Mouse (Mus musculus): ENCODE measurements at regions not wholly inside any gene's neighbourhood (a gene's known extent, or its start where the extent isn't known, plus 50 kb on each side); places are given as distances from the start of the nearest gene placed in this dataset.
A peak's percentile ranks its signal among the peaks of the same experiment; 100 is the strongest.

GRCm38 (mm10) chr9:33000691-33001164 lies 364.7 kb downstream of the Ets1 start:
- ATAC-seq (replicated peaks; ENCODE audit: low FRiP score, low TSS enrichment, poor library complexity, severe bottlenecking), result peak; percentile 34; the same call in 1 of the 2 replicates

DNA sequence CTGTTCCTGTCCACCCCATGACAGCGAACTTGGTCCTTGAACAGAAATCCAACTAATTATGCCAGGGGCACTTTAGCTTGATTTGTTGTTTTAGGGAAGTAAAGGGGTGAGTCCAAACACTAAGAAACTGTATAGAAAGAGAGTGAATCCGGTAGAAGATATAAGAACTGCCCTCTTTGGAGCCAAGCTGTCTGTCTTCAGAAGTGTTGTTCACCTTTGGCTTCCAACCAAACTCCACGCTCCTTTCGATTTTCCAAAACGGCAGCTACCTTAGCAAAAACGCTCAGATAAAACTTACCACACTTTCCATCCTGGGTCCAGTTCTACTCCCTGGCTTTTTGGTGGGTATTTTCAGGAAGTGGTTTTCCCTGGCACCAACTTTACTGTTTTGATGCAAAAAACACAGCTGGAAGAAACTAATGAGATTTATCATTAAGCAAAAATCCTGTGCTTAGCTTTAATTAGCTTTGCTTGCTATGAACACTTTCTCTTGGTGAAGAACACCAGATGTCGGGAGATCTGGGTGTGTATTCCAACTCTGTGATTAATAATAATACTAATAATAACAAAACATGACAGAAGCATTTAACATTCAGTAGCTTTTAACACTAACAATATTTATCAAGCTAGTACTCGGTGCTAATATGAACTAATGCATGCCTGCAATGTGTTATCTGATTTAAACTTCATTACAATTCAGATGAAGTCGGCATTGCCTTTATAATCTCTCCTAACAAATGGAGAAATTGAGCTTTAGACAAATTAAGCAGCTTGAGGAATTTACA lies 365.3 kb downstream of the Ets1 start:
- ATAC-seq (replicated peaks; ENCODE audit: low FRiP score, low TSS enrichment, poor library complexity, severe bottlenecking), result no peak

DNA sequence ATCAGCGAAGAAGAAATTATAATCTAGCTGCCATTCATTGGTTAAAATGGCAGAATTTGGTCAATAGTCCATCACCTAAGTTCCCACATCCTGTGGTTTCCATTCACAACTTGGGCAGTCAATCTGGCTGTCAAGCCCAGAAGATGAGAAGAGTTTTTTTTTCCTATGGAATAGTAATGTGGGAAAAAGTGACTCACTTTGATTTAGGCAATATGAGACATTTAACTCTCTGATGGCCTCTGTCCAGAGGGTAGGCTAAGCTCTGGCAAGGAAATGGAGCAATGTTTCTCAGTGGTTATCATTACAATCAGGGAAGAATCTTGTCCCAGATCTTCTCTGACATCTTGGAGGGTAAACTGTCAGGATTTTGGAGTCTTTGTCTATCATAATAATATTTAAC lies 367.9 kb downstream of the Ets1 start:
- no peak for ATAC-seq (replicated peaks; ENCODE audit: low FRiP score, low TSS enrichment, poor library complexity, severe bottlenecking)

- no peak for ATAC-seq (replicated peaks; ENCODE audit: low FRiP score, low TSS enrichment, poor library complexity, severe bottlenecking)
Measured at GRCm38 (mm10) chr9:33004536-33004935, 368.5 kb downstream of the Ets1 start.

DNA sequence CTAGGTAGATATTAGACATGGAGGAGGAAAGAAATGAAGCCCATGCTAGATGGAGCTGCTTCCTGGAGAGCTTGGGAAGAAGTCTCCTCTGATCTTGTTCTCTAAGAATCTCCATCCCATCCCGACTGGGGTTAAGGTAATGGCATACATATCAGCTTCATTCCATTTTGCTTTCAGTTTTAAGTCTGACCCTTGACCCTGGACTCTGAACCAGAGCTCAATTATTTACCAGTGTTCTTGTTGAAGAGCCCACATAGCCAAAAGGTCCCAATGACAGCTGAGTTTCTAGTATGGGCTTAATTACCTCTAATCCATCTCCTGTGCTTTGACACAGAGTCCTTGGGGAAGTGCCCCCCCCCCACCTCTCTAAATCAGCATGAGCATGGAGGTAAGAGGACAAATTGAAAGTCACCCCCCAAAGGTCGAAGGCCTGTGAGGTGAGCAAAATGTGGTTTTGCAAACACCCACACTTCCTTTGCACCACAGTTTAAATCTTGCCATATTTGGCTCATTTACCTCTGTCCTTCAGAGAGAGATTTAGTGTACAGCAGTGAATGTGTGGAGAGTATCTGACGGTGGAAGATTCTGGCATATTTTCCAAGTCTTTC lies 371.5 kb downstream of the Ets1 start:
- no peak for ATAC-seq (replicated peaks; ENCODE audit: low FRiP score, low TSS enrichment, poor library complexity, severe bottlenecking)

DNA sequence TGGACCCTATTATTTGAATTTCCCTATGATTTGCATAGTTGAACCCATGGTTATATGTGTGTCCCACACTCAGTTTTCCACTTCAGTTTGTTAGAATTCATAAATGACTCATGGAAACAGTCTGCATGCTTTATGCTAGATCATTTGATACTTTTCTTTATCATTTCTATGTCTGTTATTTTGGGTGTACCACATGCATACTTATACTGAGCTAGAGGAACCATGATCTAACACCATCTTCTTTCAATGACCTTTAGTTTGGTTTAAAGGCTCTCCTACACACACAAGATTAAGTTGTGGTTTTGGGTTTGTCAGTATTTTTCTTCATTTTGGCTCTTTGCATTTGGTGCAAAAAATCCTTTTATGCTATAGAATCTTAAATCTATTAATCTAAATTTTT lies 375.2 kb downstream of the Ets1 start:
- ATAC-seq (replicated peaks; ENCODE audit: low FRiP score, low TSS enrichment, poor library complexity, severe bottlenecking), result no peak

- ATAC-seq (replicated peaks; ENCODE audit: low FRiP score, low TSS enrichment, poor library complexity, severe bottlenecking), result no peak
Measured at GRCm38 (mm10) chr9:33035401-33035800, 399.4 kb downstream of the Ets1 start.

GRCm38 (mm10) chr9:33039221-33039790 lies 403.3 kb downstream of the Ets1 start:
- ATAC-seq (replicated peaks; ENCODE audit: low FRiP score, low TSS enrichment, poor library complexity, severe bottlenecking), result no peak

DNA sequence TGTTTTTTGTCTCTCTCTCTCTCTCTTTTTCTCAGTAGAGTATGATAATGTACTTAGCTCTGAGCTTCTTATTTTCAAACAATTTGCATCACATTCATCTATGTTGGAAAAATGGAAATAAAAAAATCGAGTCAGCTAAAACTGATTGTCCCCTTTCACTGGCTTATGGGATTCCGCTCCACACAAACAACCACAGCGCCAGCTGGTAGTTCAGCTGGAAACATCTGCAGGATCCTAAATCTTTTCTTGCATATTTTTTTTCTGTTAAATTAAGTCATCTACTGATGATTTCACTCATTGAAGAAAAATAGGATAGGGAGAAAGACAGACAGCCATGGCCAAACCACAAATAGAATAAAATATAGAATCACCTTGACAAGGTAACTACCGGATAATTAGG lies 414.8 kb downstream of the Ets1 start:
- no peak for ATAC-seq (replicated peaks; ENCODE audit: low FRiP score, low TSS enrichment, poor library complexity, severe bottlenecking)

DNA sequence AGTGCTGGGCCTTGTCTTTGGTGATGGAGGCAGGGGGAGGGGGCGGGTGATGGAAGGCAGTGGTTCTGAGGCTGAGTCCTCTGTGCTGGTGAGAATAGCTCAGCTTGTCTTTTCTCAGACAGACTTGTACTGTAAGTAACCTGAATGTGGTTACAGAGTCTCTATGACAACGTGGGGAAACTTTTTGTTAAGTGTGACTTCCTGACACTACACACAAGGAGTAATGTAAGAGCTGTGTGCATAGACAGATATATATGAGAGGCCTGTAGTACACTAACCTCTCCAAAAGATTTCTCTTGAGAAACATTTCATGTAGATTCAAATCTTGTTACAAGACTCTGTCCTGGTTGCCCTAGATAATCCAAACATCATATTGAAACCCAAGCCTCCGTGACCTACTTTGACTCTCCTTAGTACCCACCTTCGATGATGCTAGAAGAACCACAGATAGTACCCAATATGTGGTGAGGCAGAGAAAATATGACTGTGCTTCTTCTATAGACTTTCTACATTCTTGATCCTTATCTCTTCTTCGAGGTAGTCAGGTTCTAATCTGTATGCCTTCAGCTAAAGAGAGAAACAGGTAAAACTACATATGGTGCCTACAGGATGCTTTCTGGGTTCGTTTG lies 424.7 kb downstream of the Ets1 start:
- ATAC-seq (replicated peaks; ENCODE audit: low FRiP score, low TSS enrichment, poor library complexity, severe bottlenecking), result no peak

DNA sequence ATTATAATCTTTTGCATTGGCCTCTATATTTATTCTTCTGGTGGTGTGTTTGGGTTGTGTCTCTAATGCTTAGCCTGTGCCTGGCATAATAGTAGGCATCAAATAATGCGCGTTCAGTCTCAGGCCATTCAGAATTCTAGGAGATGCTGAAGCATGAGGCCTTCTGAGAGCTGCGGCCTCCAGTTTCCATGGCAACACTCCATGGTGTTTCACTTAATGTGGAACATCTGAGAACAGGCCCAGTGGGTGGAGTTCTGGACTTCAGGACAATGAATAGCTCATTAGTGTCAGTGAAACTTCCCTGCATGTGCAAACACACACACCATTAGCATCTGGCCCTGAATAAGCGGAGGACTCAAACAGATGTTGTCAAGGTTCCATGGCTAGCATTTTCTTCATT lies 426.5 kb downstream of the Ets1 start:
- no peak for ATAC-seq (replicated peaks; ENCODE audit: low FRiP score, low TSS enrichment, poor library complexity, severe bottlenecking)

DNA sequence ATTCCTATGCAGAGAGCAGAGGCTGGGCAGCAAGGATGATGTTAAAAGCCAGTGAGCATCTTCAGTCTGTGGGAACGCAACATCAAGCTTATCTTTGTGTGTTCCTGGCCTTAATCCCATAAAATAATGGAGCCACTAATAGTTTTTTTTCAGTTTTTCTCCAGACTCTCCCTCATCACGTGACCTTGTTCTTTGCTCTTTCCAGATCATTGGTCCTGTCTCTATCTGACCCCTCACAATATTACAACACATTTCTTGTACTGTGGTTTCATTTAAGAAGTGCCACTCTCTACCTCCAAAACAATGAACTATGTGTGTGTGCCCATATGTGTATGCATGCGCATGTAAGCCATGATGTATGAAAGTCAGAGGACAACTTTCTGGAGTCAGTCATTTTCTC lies 429.3 kb downstream of the Ets1 start:
- ATAC-seq (replicated peaks; ENCODE audit: low FRiP score, low TSS enrichment, poor library complexity, severe bottlenecking), result no peak

DNA sequence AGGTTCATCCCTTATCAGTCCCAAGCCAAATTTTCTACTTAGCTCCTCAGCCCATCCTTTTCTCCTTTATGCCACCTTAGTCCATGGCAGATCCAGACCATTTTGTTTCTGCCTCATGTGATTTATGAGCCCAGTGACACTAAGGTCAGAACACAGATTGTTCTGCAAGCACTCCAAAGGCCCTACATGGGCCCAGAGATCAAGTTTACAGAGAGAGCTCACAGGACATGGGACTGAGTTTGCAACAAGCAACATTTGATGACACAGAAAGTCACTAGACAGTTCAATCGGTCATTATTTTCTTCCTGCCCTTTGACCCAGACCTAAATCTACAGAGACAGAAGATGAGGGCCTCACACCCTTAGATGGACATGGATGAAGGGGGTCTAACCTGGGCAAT lies 431.5 kb downstream of the Ets1 start:
- ATAC-seq (replicated peaks; ENCODE audit: low FRiP score, low TSS enrichment, poor library complexity, severe bottlenecking), result no peak

DNA sequence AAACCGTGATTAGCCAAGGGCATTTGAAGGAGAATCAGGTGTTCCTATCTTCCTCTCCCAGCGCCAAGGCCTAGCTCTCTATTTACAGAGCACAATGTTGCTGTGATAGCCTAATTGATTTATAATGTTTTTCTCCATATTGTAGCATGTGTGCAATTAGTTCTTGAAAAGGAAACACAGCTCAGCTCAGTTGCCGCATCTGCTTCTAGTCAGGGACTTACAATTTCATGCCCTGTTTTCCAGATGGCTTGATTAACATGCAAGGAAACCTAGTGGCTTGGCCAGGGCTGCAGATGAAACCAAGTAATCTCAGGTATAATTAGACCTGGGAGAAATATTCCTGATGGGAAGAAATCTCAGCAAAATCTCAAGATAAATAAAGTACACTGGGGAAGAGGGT lies 434.1 kb downstream of the Ets1 start:
- no peak for ATAC-seq (replicated peaks; ENCODE audit: low FRiP score, low TSS enrichment, poor library complexity, severe bottlenecking)

DNA sequence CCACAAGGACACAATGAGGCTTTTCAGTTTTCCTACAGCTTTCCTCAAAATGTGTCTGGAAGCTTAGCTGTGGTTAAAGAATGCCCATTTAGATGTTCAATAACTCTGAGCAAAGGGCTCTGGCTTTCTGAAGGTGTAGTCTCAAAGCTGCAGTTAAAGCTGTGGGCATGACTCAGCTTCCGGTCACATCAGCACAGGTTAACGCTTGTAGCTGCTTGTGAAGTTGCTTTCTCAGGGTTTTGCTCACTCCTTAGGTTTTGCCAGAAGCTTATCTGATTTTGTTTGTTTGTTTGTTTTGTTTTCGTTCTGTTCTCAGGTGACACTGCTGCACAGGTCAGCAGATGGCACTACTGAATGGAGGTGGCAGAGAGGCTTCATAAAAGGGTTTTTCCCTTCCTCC lies 444.2 kb downstream of the Ets1 start:
- ATAC-seq (replicated peaks; ENCODE audit: low FRiP score, low TSS enrichment, poor library complexity, severe bottlenecking), result no peak

DNA sequence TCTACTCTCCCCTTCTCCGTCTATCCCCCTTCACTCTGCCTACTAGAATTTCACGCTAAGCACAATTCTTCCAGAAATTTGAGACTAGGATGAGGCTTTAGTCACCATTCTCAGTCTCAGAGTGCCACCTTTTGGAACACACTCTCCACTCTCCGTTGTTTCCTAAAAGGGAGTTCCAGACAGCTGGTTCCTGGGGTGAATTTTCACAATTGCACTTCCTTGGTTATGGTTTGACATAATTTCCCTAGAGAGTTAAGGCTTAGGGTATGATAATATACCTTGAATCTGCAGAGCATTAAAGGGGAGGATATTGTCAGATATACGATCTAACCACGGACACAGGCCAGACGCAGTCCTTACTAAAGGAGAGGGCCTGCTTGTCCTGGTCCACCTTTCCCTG lies 444.8 kb downstream of the Ets1 start:
- no peak for ATAC-seq (replicated peaks; ENCODE audit: low FRiP score, low TSS enrichment, poor library complexity, severe bottlenecking)

DNA sequence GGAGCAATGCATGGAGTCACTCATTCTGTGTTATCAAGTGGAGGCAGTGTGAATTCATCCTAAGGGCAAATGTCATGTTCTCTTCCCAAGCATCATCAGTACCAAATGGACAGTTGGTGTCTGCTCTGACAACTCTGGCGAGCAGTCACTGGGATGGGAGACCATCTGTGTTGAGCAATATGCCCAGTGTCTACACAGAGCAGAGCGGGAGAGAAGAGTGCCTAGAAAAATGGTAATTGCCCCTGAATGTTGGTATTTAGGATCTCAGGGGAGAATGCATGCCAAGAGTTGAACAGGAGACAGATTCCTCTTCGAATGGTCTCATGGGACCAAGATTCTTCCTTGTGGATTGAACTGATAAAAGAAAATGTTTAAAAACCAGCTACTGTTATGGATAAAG lies 454.0 kb downstream of the Ets1 start:
- no peak for ATAC-seq (replicated peaks; ENCODE audit: low FRiP score, low TSS enrichment, poor library complexity, severe bottlenecking)

DNA sequence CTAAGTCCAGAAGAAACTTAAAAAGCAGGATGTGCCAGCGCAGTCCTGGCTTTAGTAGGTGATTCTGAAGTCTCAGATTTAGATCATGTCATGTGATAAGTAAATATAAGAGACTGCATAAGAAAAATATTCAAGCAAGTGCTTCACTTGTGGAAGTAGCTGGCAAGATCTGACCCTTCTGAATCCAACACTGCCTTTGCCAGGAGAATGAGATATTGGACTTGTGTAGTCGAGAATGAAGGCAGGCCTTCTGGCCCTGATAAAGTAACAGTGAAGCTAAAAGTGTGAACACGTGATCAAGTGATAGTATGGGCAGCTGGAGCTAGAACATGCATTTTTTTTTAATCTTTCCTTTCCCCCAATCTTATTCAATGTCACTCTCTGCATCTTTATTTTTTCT lies 455.6 kb downstream of the Ets1 start:
- no peak for ATAC-seq (replicated peaks; ENCODE audit: low FRiP score, low TSS enrichment, poor library complexity, severe bottlenecking)

DNA sequence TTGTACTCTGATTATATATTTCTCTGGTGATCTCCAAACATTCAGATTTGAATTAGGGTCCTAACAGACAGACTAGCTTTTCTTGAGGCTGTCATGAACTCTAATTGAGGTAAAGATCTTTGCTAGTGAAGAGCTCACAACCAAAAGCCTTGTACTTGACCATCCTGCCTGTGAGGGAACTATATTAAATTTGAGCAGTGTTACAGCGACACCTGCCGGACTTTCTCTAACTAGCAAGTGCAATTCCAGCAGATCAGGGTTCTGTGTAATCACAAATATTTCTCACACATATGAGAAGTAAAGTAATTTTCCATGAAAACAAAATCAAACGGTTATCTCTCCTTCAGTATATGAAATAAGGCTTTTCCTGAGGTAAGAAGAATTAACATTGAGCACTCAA lies 459.6 kb downstream of the Ets1 start:
- ATAC-seq (replicated peaks; ENCODE audit: low FRiP score, low TSS enrichment, poor library complexity, severe bottlenecking), result peak; percentile 68; the same call in 1 of the 2 replicates

DNA sequence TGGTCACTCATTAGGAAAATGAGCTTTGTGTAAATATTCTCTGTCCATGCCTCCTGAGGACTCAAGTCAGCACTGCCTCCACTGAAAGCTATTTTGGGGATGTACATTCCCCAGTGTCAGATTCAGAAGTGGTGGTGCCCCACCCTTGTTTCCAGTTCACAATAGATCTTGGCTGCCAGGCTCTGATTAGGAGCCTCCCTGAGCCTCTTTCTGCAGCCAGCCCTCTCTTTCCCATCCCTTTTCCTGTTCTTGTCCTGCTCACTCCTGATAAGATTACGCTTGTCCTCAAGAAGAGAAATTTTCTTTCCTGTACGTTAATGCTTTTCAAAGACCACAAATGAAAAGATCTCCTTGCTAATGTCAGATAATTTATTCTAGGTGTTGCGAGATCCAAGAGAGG lies 465.2 kb downstream of the Ets1 start:
- peak; percentile 67 for ATAC-seq (replicated peaks; ENCODE audit: low FRiP score, low TSS enrichment, poor library complexity, severe bottlenecking)

Data from megakaryocyte-erythroid progenitor cell, adult 5-6 weeks (primary cell).